Mouse (Mus musculus) lung, embryonic 16.5 days (tissue): ENCODE data around the gene Rangrf. TPM values are rescaled to one million over a fixed set of nuclear protein-coding genes. Genes with fewer than 3 reads are reported as not detected.

ENCODE experiments used
- microRNA-seq: library from miRNA; unstranded; fragments of <30 nt; microRNA quantifications from one replicate; pipeline ENCODE4, GENCODE M21; 2016
- polyA plus RNA-seq: library from polyadenylated mRNA; unstranded; fragments of >200 nt; fragmentation: Nextera tagmentation; extraction: Ambion mirVana; gene quantifications from 2 replicates; pipeline ENCODE4 v1.2.1, GENCODE M21; 2015

The Rangrf gene
- polyA plus RNA-seq, 1 experiment from 2014 or later, result 40.3 TPM

Small RNA genes lying within 50 kb of the gene (microRNA-seq; reads per million reads assigned to microRNA genes)
- gene Mir3062, result 3.6 reads per million, percentile 12 among the genes with 10 or more reads in this experiment

Other genes starting within 250 kb of the Rangrf start
- gene Ndel1, start 103.3 kb downstream of the Rangrf start, polyA plus RNA-seq, result 73.5 and 83.8 TPM in 2 replicates
- gene Rnf222, start 86.6 kb downstream of the Rangrf start, polyA plus RNA-seq, result 0.06 and 0.13 TPM in 2 replicates
- gene Rpl26, start 73.6 kb downstream of the Rangrf start, polyA plus RNA-seq, result 880 and 951 TPM in 2 replicates
- gene Odf4, start 48.1 kb downstream of the Rangrf start, polyA plus RNA-seq, result not detected in 2 replicates
- 28.3 and 28.9 TPM in 2 replicates for gene Arhgef15, start 17.7 kb downstream of the Rangrf start, polyA plus RNA-seq
- 2.9 and 3.3 TPM in 2 replicates for gene Slc25a35, start 7.1 kb downstream of the Rangrf start, polyA plus RNA-seq
- gene Pfas, start 33.3 kb upstream of the Rangrf start, polyA plus RNA-seq, result 26.2 and 27.0 TPM in 2 replicates
- gene Ctc1, start 40.7 kb upstream of the Rangrf start, polyA plus RNA-seq, result 47.6 and 53.3 TPM in 2 replicates
- 183 and 189 TPM in 2 replicates for gene Aurkb, start 70.5 kb upstream of the Rangrf start, polyA plus RNA-seq
- gene Borcs6, start 84.5 kb upstream of the Rangrf start, polyA plus RNA-seq, result 7.2 and 8.6 TPM in 2 replicates
- gene Tmem107, start 95.6 kb upstream of the Rangrf start, polyA plus RNA-seq, result 101 and 104 TPM in 2 replicates
- 80.6 and 85.2 TPM in 2 replicates for gene Vamp2, start 113.3 kb upstream of the Rangrf start, polyA plus RNA-seq
- 31.1 and 32.4 TPM in 2 replicates for gene Per1, start 120.0 kb upstream of the Rangrf start, polyA plus RNA-seq
- 0.38 and 0.43 TPM in 2 replicates for gene Hes7, start 145.2 kb upstream of the Rangrf start, polyA plus RNA-seq
- gene 9130213A22Rik, start 147.4 kb upstream of the Rangrf start, polyA plus RNA-seq, result 0.36 and 0.44 TPM in 2 replicates
- gene Aloxe3, start 150.7 kb upstream of the Rangrf start, polyA plus RNA-seq, result 0.24 and 0.31 TPM in 2 replicates
- 0.33 TPM in 1 of 2 replicates, not detected in the other for gene Alox12b, start 181.8 kb upstream of the Rangrf start, polyA plus RNA-seq
- gene Alox8, start 222.7 kb upstream of the Rangrf start, polyA plus RNA-seq, result 0.43 and 0.44 TPM in 2 replicates